Mouse (Mus musculus): Measurements from ENCODE around the gene Zfp933. TPM values are rescaled to one million over a fixed set of nuclear protein-coding genes. Genes with fewer than 3 reads are reported as not detected.

Zfp933 gene
- 1 to 10 TPM; 3.5 TPM for total RNA-seq (2023)

GRCm38 (mm10) chr4:147847614-147848583 is at the start of gene Zfp933:
TSS of gene Zfp933 (minus strand) at chr4:147848366.

GRCm38 (mm10) chr4:147868450-147869031 is 20.4 kb upstream of the Zfp933 start, which contains the start of the genes Miip and Fv1:
TSS of gene Miip (minus strand) at chr4:147868816.
TSS of gene Fv1 (plus strand) at chr4:147868979.

GRCm38 (mm10) chr4:147809292-147809965 is 38.7 kb downstream of the Zfp933 start, which contains the start of gene Zfp984:
TSS of gene Zfp984 (minus strand) at chr4:147809788.

Other genes starting within 250 kb of the Zfp933 start
- gene Zfp979, start 205.9 kb downstream of the Zfp933 start, total RNA-seq (2023): under 1 TPM in 1 of 2 experiments, not detected in 1; 0.22 TPM
- gene Zfp534, start 145.8 kb downstream of the Zfp933 start, total RNA-seq (2023): not detected
- gene Zfp984, start 38.6 kb downstream of the Zfp933 start, total RNA-seq (2023): 10 to 100 TPM; 10.5 to 13.1 TPM
- gene Miip, start 20.4 kb upstream of the Zfp933 start, total RNA-seq (2023): 10 to 100 TPM; 34.1 to 36.9 TPM
- gene Fv1, start 20.6 kb upstream of the Zfp933 start, total RNA-seq (2023): 1 to 10 TPM; 6.4 to 7.3 TPM
- 10 to 100 TPM; 52.0 to 55.5 TPM for gene Mfn2, start 56.3 kb upstream of the Zfp933 start, total RNA-seq (2023)
- 10 to 100 TPM; 20.2 to 20.7 TPM for gene Plod1, start 88.4 kb upstream of the Zfp933 start, total RNA-seq (2023)
- 10 to 100 TPM; 59.4 to 61.8 TPM for gene 2510039O18Rik, start 92.5 kb upstream of the Zfp933 start, total RNA-seq (2023)
- gene Nppb, start 137.4 kb upstream of the Zfp933 start, total RNA-seq (2023): not detected
- gene Nppa, start 152.4 kb upstream of the Zfp933 start, total RNA-seq (2023): not detected
- 10 to 100 TPM in 1 of 2 experiments, 1 to 10 TPM in 1; 9.6 to 12.2 TPM for gene Clcn6, start 190.5 kb upstream of the Zfp933 start, total RNA-seq (2023)
- gene Mthfr, start 190.7 kb upstream of the Zfp933 start, total RNA-seq (2023): 10 to 100 TPM; 11.4 to 12.5 TPM
- 10 to 100 TPM; 59.8 to 67.7 TPM for gene Agtrap, start 239.7 kb upstream of the Zfp933 start, total RNA-seq (2023)

Data from neutrophil, adult 59 days (primary cell).